Mouse (Mus musculus): ENCODE data around the gene Srsf5. TPM values are rescaled to one million over a fixed set of nuclear protein-coding genes. Genes with fewer than 3 reads are reported as not detected.

Gene Srsf5
- polyA plus RNA-seq (2015; fragmentation: Nextera tagmentation; extraction: Ambion mirVana): 479 and 495 TPM in 2 replicates

- H3K4me2 ChIP-seq: peak within 1 kb of the TSS; percentile 68
- H3K4me3 ChIP-seq: peak within 1 kb of the TSS; percentile 71
- 0% methylated on average over 53 of the region's 57 CpGs for WGBS
- peak; percentile 94 for ATAC-seq (ENCODE audit: low FRiP score)
- H3K9me3 ChIP-seq: no peaks in the 10 kb centered on the region
- H3K36me3 ChIP-seq: peaks cover 24% of the 10 kb centered on the region
- peak within 1 kb of the TSS; percentile 95 for H3K27ac ChIP-seq
- H3K9ac ChIP-seq: peak within 1 kb of the TSS; percentile 85
- no peaks in the 10 kb centered on the region for H3K27me3 ChIP-seq
- peaks cover 24% of the 10 kb centered on the region for H3K4me1 ChIP-seq (replicated peaks)
Measured at GRCm38 (mm10) chr12:80945334-80945995, at the start of gene Srsf5. TSS of gene Srsf5 (plus strand) at chr12:80945504.

DNA sequence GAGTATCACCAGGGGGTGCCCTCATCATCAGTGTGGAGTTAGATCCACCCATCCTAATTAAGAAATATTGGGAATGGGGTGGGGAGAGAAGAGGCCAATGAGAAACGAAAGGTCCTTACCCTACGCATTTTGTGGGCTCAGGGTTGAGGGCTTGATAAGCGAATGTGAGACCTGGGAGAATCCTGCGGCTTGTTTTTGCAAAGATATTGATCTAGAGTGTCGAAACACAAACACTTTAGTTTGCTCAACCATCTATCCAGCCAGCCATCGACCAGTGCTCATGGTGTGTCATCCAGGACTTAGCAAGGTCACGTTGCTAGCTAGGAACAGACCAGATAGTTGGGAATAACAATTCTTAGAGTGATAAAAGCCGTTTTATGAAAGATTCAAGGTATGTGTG lies 35.7 kb upstream of the Srsf5 start:
- Histone ChIP-seq H3K9ac (no peak overlapping the region), H3K36me3 (no peaks in the 10 kb centered on the region), H3K4me2 (no peak overlapping the region), H3K27ac (no peak overlapping the region), H3K27me3 (no peaks in the 10 kb centered on the region), H3K4me1 (replicated peaks) (no peaks in the 10 kb centered on the region), H3K9me3 (no peaks in the 10 kb centered on the region), H3K4me3 (no peak overlapping the region)
- 86% methylated on average over 8 of the region's 8 CpGs for WGBS
- ATAC-seq (ENCODE audit: low FRiP score): no peak

- H3K4me2 ChIP-seq: no peak overlapping the region
- no peak overlapping the region for H3K4me3 ChIP-seq
- no peak overlapping the region for H3K9ac ChIP-seq
- 54% methylated on average over 7 of the region's 7 CpGs for WGBS
- no peak overlapping the region for H3K27ac ChIP-seq
- no peaks in the 10 kb centered on the region for H3K36me3 ChIP-seq
- H3K4me1 ChIP-seq (replicated peaks): no peaks in the 10 kb centered on the region
- no peaks in the 10 kb centered on the region for H3K9me3 ChIP-seq
- no peaks in the 10 kb centered on the region for H3K27me3 ChIP-seq
- no peak for ATAC-seq (ENCODE audit: low FRiP score)
Measured at GRCm38 (mm10) chr12:80917764-80918163, 27.5 kb upstream of the Srsf5 start.

GRCm38 (mm10) chr12:80921301-80921700 lies 24.0 kb upstream of the Srsf5 start:
- no peaks in the 10 kb centered on the region for H3K4me1 ChIP-seq (replicated peaks)
- no peak overlapping the region for H3K9ac ChIP-seq
- no peak overlapping the region for H3K4me2 ChIP-seq
- H3K36me3 ChIP-seq: no peaks in the 10 kb centered on the region
- no peaks in the 10 kb centered on the region for H3K27me3 ChIP-seq
- 98% methylated on average over 5 of the region's 5 CpGs for WGBS
- no peak overlapping the region for H3K4me3 ChIP-seq
- no peak for ATAC-seq (ENCODE audit: low FRiP score)
- no peaks in the 10 kb centered on the region for H3K9me3 ChIP-seq
- no peak overlapping the region for H3K27ac ChIP-seq

DNA sequence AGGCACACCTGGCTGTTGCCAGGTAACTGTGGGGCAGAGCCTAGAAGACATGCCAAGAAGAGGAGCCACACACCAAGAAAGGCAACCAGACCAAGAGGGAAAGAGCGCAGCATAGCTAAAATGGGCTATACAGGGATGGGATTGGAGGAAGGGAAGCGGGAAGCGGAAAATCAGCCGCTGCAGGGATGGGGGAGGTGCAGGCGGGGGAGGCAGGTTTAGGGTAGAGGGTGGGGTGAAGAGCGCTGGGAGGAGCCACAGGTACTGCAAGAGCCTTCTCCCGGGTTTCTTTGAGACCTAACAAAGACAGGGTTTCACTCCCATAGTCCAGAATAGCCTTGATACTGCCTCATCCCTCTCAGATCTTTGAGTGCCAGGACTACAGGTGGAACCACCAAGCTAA lies 22.4 kb upstream of the Srsf5 start:
- H3K9ac ChIP-seq: no peak overlapping the region
- WGBS: 11% methylated on average over 7 of the region's 7 CpGs
- no peak for ATAC-seq (ENCODE audit: low FRiP score)

GRCm38 (mm10) chr12:80923602-80924001 lies 21.7 kb upstream of the Srsf5 start:
- no peak overlapping the region for H3K4me2 ChIP-seq
- no peaks in the 10 kb centered on the region for H3K36me3 ChIP-seq
- H3K9me3 ChIP-seq: no peaks in the 10 kb centered on the region
- H3K27me3 ChIP-seq: no peaks in the 10 kb centered on the region
- no peak overlapping the region for H3K27ac ChIP-seq
- H3K9ac ChIP-seq: no peak overlapping the region
- no peak for ATAC-seq (ENCODE audit: low FRiP score)
- WGBS: 64% methylated on average over 5 of the region's 5 CpGs
- no peak overlapping the region for H3K4me3 ChIP-seq
- H3K4me1 ChIP-seq (replicated peaks): no peaks in the 10 kb centered on the region

More for the DNA sequence above, 22.4 kb upstream of the Srsf5 start:
- H3K27ac ChIP-seq: no peak overlapping the region
- H3K27me3 ChIP-seq: no peaks in the 10 kb centered on the region
- peak overlapping the region; percentile 26; the same call in 1 of the 2 replicates for H3K4me2 ChIP-seq
- H3K36me3 ChIP-seq: no peaks in the 10 kb centered on the region
- no peak overlapping the region for H3K4me3 ChIP-seq
- H3K9me3 ChIP-seq: no peaks in the 10 kb centered on the region
- no peaks in the 10 kb centered on the region for H3K4me1 ChIP-seq (replicated peaks)

GRCm38 (mm10) chr12:80924205-80924604 lies 21.1 kb upstream of the Srsf5 start:
- H3K9me3 ChIP-seq: no peaks in the 10 kb centered on the region
- no peaks in the 10 kb centered on the region for H3K4me1 ChIP-seq (replicated peaks)
- no peak overlapping the region for H3K27ac ChIP-seq
- H3K4me3 ChIP-seq: no peak overlapping the region
- H3K4me2 ChIP-seq: no peak overlapping the region
- no peak overlapping the region for H3K9ac ChIP-seq
- no peaks in the 10 kb centered on the region for H3K27me3 ChIP-seq
- no peaks in the 10 kb centered on the region for H3K36me3 ChIP-seq
- ATAC-seq (ENCODE audit: low FRiP score): no peak
- 58% methylated on average over 3 of the region's 3 CpGs for WGBS

GRCm38 (mm10) chr12:80925919-80926318 lies 19.4 kb upstream of the Srsf5 start:
- Histone ChIP-seq H3K9me3 (no peaks in the 10 kb centered on the region), H3K4me2 (no peak overlapping the region), H3K36me3 (no peaks in the 10 kb centered on the region), H3K27me3 (no peaks in the 10 kb centered on the region), H3K4me3 (no peak overlapping the region), H3K4me1 (replicated peaks) (no peaks in the 10 kb centered on the region), H3K27ac (no peak overlapping the region), H3K9ac (no peak overlapping the region)
- WGBS: 44% methylated on average over 7 of the region's 7 CpGs
- ATAC-seq (ENCODE audit: low FRiP score): no peak

DNA sequence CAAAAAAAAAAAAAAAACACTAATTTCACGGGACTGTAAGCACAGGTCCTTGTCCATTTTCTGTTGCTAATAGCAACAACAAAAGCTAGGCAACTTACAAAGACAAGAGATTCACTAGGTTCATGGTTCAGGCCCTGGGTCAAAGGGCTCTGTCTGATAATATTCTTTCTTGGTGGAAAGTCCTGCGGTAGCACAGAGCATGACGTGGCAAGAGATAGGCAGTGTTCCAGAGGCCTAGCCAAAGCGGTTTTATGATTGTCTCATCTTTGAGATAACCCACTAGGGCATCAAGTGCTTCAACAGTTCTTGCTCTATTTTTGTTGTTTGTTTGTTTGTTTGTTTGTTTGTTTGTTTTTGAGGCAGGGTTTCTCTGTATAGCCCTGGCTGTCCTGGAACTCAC lies 18.8 kb upstream of the Srsf5 start:
- ATAC-seq (ENCODE audit: low FRiP score): no peak
- no peaks in the 10 kb centered on the region for H3K36me3 ChIP-seq
- WGBS: 77% methylated on average over 4 of the region's 4 CpGs

DNA sequence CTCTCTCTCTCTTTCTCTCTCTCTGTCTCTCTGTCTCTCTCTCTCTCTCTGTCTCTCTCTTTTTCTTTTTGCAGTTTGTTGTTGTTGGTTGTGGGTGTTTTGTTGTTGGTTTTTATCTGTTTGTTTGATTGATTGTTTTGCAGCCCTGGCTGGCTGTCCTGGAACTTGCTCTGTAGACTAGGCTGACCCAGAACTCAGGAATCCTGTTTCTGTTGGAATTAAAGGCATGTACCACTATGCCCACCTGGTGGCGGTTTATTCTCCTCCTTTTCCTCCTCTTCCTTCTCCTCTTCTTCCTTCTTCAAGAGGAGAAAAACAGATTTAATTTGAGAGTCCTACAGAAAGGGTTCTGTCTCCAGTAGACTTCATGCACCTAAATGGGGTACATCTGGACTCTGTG lies 17.8 kb upstream of the Srsf5 start:
- Histone ChIP-seq H3K4me3 (no peak overlapping the region), H3K27ac (no peak overlapping the region), H3K9me3 (no peaks in the 10 kb centered on the region), H3K36me3 (no peaks in the 10 kb centered on the region), H3K4me1 (replicated peaks) (no peaks in the 10 kb centered on the region), H3K9ac (no peak overlapping the region), H3K4me2 (no peak overlapping the region), H3K27me3 (no peaks in the 10 kb centered on the region)
- no peak for ATAC-seq (ENCODE audit: low FRiP score)
- 73% methylated on average over 1 of the region's 1 CpGs for WGBS

More for the DNA sequence above, 18.8 kb upstream of the Srsf5 start:
- no peaks in the 10 kb centered on the region for H3K4me1 ChIP-seq (replicated peaks)
- no peak overlapping the region for H3K27ac ChIP-seq
- H3K4me3 ChIP-seq: no peak overlapping the region
- H3K9me3 ChIP-seq: no peaks in the 10 kb centered on the region
- no peaks in the 10 kb centered on the region for H3K27me3 ChIP-seq
- no peak overlapping the region for H3K4me2 ChIP-seq
- H3K9ac ChIP-seq: no peak overlapping the region

- no peak for ATAC-seq (ENCODE audit: low FRiP score)
- Histone ChIP-seq H3K9ac (no peak overlapping the region), H3K9me3 (no peaks in the 10 kb centered on the region), H3K4me1 (replicated peaks) (no peaks in the 10 kb centered on the region), H3K27ac (no peak overlapping the region), H3K4me2 (no peak overlapping the region), H3K27me3 (no peaks in the 10 kb centered on the region), H3K36me3 (no peaks in the 10 kb centered on the region), H3K4me3 (no peak overlapping the region)
- WGBS: 86% methylated on average over 3 of the region's 3 CpGs
Measured at GRCm38 (mm10) chr12:80928881-80929280, 16.4 kb upstream of the Srsf5 start.

GRCm38 (mm10) chr12:80930141-80930540 lies 15.2 kb upstream of the Srsf5 start:
- 84% methylated on average over 7 of the region's 7 CpGs for WGBS
- Histone ChIP-seq H3K27me3 (no peaks in the 10 kb centered on the region), H3K4me2 (no peak overlapping the region), H3K36me3 (no peaks in the 10 kb centered on the region), H3K4me1 (replicated peaks) (no peaks in the 10 kb centered on the region), H3K27ac (no peak overlapping the region), H3K9me3 (no peaks in the 10 kb centered on the region), H3K9ac (no peak overlapping the region), H3K4me3 (no peak overlapping the region)
- no peak for ATAC-seq (ENCODE audit: low FRiP score)

- Histone ChIP-seq H3K27me3 (no peaks in the 10 kb centered on the region), H3K4me2 (no peak overlapping the region), H3K36me3 (no peaks in the 10 kb centered on the region), H3K27ac (no peak overlapping the region), H3K9me3 (no peaks in the 10 kb centered on the region), H3K4me3 (no peak overlapping the region), H3K4me1 (replicated peaks) (no peaks in the 10 kb centered on the region), H3K9ac (no peak overlapping the region)
- 92% methylated on average over 3 of the region's 3 CpGs for WGBS
- no peak for ATAC-seq (ENCODE audit: low FRiP score)
Measured at GRCm38 (mm10) chr12:80931402-80932140, 13.7 kb upstream of the Srsf5 start.

Measured in hindbrain, embryonic 13.5 days (tissue).